Mouse (Mus musculus): ENCODE data around the gene Mansc1. TPM values are rescaled to one million over a fixed set of nuclear protein-coding genes. Genes with fewer than 3 reads are reported as not detected.

The Mansc1 gene
- total RNA-seq, 2 experiments from 2014 or later: 3.5 to 3.9 TPM

- no peak for DNase-seq (ENCODE audit: low spot score in 2 of 2)
These were observed 31.2 kb downstream of the Mansc1 start for GRCm38 (mm10) chr6:134601130-134601529.

DNA sequence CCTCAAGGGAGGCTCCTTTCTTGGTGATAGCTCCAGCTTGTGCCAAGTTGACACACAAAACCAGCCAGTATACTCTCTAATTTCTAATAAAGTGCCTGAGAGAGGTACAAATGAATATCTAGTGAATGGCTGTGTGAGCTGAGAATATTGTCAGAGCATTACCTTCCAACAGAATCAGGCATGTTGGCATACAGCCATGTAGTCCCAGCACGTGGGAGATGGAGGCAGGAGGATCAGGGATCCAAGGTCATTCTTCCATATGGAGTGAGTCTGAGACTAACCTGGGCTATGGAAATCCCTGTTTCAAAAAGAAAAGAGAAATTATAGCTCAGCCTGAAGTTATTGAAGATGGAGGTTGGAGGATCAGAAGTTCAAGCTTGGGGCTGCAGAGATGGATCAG is 33.0 kb downstream of the Mansc1 start:
- DNase-seq (ENCODE audit: low spot score in 2 of 2): no peak

DNA sequence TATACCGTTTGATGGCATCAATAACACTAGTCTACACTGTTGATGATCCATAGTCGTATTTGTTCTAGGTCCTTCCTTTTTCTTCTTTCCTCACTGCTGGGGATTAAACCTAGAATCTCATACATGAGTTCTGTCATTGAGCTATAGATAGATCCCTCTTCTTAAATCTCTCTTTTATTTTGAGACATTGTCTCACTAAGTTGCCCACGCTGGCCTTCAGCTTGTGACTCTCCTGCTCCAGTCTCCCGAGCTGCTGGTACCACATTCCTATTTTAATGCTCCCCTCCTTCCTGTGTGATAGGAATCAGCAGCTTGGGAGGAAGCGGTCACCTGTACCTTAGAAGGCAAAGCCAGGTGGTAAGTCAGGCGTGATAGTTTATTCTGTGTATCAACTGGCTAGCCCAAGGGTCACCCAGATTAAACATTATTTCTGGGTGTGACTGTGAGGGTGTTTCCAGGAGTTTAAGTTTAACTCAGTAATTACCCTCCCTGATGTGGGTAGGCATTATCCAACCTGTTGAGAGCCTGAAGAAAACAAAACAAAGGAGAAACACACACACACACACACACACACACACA is 34.5 kb downstream of the Mansc1 start:
- no peak for DNase-seq (ENCODE audit: low spot score in 2 of 2)

- DNase-seq (ENCODE audit: low spot score in 2 of 2): no peak
These were observed 37.5 kb downstream of the Mansc1 start for GRCm38 (mm10) chr6:134594569-134595442.

DNA sequence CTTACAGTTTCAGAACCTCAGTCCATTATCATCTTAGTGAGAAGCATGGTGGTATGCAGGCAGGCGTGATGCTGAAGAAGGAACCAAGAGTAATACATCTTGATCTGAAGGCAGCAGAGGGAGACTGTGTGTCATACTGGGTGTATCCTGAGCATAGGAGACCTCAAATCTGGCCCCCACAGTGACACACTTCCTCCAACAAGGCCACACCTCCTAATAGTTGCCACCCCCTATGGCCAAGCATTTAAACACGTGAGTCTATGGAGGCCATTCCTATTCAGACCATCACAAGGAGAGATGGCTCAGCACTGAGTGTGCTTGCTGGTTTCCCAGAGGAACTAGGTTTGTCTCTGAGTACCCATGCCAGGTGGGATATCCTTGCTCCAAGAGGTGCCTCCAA is 40.7 kb downstream of the Mansc1 start:
- DNase-seq (ENCODE audit: low spot score in 2 of 2): no peak

DNA sequence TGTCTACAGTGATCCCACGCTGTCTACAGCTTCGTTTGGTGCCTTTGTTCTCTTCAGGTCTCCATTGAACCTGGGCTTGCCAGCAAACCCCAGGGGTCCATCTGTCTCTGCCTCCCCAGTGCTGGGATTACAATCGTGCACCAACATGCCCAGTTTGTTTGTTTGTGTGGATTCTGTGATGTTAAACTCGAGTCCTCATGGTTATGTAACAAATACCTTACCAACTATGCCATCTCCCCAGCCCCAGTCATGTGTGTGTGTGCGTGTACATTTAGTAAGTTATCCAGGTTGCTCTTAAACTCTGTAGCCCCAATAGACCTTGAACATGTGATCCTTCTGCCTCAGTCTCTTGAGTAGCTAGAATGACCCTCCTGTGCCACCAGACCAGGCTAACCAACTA is 46.0 kb downstream of the Mansc1 start:
- no peak for DNase-seq (ENCODE audit: low spot score in 2 of 2)

DNA sequence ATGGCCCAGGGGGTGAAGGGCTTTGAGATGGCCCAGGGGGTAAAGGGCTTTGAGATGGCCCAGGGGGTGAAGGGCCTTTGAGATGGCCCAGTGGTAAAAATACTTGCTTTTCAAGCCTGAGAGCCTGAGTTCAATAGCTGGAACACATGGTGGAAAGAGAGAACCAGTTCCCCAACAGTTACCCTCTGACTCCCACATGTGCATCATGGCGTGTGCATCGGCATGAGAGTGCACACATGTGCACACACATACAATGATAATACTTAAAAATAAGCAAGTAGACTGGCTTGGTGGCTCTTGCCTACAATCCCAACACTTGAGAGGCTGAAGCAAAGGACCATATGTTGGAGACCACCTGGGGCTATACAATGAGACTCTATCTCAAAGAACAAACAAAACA is 47.7 kb downstream of the Mansc1 start:
- no peak for DNase-seq (ENCODE audit: low spot score in 2 of 2)

DNA sequence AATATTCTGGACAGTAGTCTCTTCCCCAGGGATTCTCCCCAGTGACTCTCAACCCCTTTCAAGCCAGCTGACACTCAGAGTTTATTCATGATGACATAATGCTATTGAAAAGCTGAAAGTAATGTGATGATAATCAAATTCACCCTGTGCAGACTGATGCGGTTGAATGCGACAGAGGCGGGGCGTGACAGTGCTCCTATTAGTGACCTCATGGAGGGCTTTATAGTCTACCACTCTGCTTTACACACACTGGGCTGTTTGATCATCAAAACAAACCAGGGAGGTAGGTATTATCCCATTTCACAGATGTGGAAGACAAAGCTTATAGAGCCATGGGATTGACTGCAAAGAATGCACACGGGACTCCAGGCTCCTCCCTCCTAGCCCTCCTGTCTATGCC is 50.2 kb downstream of the Mansc1 start:
- no peak for DNase-seq (ENCODE audit: low spot score in 2 of 2)

DNA sequence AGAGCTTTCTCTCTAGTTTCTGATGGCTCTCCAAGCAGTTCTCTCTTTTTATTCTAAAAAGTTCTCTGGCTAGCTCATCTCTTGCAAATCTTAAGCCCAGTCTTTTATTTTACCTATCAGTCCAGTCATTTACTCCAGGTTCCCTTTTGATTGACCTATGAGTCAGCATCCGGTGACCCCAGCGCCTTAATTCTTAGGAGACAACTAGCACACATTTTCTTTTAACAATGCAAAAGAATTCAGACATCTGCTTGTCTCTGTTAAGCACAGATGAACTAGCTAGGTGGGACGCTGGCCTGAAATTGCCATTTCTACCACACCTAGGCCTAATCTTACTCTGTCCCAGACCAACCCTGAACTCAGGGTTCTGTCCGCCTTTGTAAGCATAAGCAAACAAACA is 52.8 kb downstream of the Mansc1 start:
- no peak for DNase-seq (ENCODE audit: low spot score in 2 of 2)

- no peak for DNase-seq (ENCODE audit: low spot score in 2 of 2)
These were observed 54.2 kb downstream of the Mansc1 start for GRCm38 (mm10) chr6:134578039-134578438.

- DNase-seq (ENCODE audit: low spot score in 2 of 2): no peak
These were observed 57.0 kb downstream of the Mansc1 start for GRCm38 (mm10) chr6:134575288-134575741.

DNA sequence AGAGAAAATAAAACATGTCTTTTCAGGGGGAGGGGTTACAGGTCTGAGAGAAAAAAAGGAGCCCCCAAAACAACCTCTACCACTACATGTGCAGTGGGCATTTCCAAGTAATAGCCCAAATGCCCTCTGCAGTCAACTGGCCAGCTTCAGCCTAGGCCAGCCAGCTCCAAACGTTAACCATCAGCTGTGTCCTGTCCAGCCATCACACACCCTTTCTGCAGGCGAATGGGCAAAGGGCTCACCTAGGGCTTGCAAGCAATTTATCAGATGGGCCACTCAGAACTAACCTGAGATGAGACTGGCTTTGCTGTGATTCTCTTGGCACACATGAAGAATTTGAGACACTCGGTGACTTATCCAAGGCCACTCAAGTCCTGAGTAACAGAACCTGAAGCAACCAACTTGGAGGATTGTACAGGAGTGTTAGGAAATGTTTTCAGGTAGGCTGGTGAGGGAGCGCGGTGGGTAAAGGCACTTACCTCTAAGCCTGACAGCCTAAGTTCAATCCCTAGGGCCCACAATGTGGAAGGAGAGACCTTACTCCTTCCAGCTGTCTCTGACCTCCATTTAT is 64.2 kb downstream of the Mansc1 start:
- no peak for DNase-seq (ENCODE audit: low spot score in 2 of 2)

- DNase-seq (ENCODE audit: low spot score in 2 of 2): peak; percentile 82 to 88
These were observed 65.3 kb downstream of the Mansc1 start, which contains the start of gene Lrp6 for GRCm38 (mm10) chr6:134566818-134567485. Gene Lrp6, minus strand, starts transcription at chr6:134566965.

DNA sequence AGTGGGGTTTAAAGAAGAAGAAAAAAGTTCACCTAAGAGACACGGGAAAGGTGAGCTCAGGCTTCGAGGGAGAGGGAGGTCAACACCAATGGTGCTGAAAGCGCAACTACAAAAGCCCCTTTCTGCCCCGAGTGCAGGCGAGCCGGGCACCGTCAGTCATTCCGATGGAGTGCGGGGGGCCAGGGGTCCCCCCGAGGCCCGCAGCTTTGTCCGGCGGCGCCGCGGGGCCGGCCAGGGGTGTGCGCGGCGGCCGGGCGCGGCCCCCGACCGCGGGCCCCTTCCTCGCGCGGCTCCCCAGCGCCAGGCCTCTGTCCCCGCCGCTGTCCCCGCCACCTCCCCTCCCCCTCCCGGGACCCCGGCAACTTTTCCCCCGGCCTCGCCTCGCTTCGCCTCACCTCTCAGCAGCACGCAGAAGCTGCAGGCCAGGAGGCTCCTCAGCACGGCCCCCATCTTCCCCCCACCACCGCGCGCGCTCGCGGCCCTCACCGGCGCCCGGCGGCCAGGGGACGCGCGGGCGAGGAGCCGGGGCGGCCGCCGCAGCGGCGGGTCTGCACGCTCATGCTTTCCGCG is 66.0 kb downstream of the Mansc1 start:
- no peak for DNase-seq (ENCODE audit: low spot score in 2 of 2)

DNA sequence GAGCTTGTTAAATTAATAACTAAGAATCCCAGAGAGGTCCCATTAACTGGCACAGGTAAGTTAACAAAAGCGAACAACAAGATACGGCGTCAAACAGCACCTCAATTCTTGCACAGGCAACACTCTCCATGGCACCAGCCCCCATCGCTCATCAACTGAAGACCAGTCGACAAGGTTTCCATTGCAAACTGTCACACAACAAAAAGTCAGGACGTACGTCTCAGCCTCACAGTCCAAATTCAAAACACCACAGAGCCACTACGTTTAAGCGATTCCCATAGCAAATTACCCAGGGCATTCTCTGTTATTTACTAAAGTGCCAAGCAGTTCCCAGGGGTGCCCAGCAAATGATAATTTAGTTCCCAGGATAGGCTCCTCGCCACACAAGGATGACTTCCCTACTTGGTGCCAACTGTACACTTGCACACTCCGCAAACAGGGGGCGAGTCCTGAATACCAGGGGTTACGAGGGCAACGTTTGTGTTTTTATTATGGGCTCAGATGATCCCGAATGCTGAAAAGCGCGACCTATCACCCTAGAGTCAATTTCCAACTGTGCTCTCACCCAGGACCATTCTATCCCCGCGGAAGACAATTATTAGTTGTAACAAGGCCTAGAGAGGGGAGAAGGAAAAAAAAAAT is 66.6 kb downstream of the Mansc1 start:
- peak; percentile 10 to 23 for DNase-seq (ENCODE audit: low spot score in 2 of 2)

- DNase-seq (ENCODE audit: low spot score in 2 of 2): no peak
These were observed 67.7 kb downstream of the Mansc1 start for GRCm38 (mm10) chr6:134564539-134564938.

DNA sequence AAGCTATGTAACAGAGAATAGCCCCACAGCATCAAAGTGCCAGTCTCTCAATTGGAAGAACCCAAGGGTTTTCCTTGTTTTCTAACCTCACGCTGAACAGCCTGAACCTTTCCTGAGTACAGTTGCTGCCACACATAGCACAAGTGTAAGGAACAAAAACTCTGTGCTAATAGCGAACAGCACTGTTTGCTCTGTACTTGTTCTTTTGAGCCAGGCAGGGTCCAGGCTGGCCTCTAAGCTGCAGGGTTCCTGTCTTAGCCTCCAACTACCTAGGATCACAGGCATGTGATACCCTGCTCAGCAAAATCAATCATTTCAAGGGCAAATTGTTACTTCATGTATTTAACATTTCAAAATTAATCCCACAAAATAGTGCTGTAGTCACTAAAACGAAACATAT is 72.7 kb downstream of the Mansc1 start:
- no peak for DNase-seq (ENCODE audit: low spot score in 2 of 2)
